Mouse (Mus musculus): ENCODE data around the gene Zfp710. TPM values are rescaled to one million over a fixed set of nuclear protein-coding genes. Genes with fewer than 3 reads are reported as not detected.
A peak's percentile ranks its signal among the peaks of the same experiment; 100 is the strongest.

Zfp710 gene
- polyA plus RNA-seq, 1 experiment from 2014 or later, result 17.0 TPM

GRCm38 (mm10) chr7:80004776-80005554 is 19.6 kb upstream of the Zfp710 start:
- Histone ChIP-seq H3K4me2 (ENCODE audit: low read length) (no peak overlapping the region), H3K9me3 (ENCODE audit: control insufficient read depth, low read length) (no peaks in the 10 kb centered on the region), H3K36me3 (ENCODE audit: control insufficient read depth, insufficient read depth, low read length) (no peaks in the 10 kb centered on the region), H3K27me3 (ENCODE audit: control insufficient read depth, insufficient read depth, low read length) (no peaks in the 10 kb centered on the region), H3K27ac (replicated peaks; ENCODE audit: low read depth, low read length) (no peak overlapping the region), H3K4me1 (ENCODE audit: control insufficient read depth, insufficient read depth, low read length) (no peaks in the 10 kb centered on the region), H3K9ac (replicated peaks; ENCODE audit: low read length) (no peak overlapping the region), H3K4me3 (replicated peaks; ENCODE audit: low read depth, low read length) (no peak overlapping the region)
- 59% methylated on average over 19 of the region's 20 CpGs for WGBS
- ATAC-seq (ENCODE audit: low FRiP score, low TSS enrichment) (no peak), DNase-seq (no peak)

GRCm38 (mm10) chr7:80010680-80011079 is 13.9 kb upstream of the Zfp710 start:
- no peaks in the 10 kb centered on the region for H3K9me3 ChIP-seq (ENCODE audit: control insufficient read depth, low read length)
- DNase-seq (no peak), ATAC-seq (ENCODE audit: low FRiP score, low TSS enrichment) (no peak)
- H3K4me3 ChIP-seq (replicated peaks; ENCODE audit: low read depth, low read length), result no peak overlapping the region
- H3K4me2 ChIP-seq (ENCODE audit: low read length), result no peak overlapping the region
- no peak overlapping the region for H3K27ac ChIP-seq (replicated peaks; ENCODE audit: low read depth, low read length)
- H3K36me3 ChIP-seq (ENCODE audit: control insufficient read depth, insufficient read depth, low read length), result no peaks in the 10 kb centered on the region
- no peaks in the 10 kb centered on the region for H3K27me3 ChIP-seq (ENCODE audit: control insufficient read depth, insufficient read depth, low read length)
- H3K4me1 ChIP-seq (ENCODE audit: control insufficient read depth, insufficient read depth, low read length), result no peaks in the 10 kb centered on the region
- H3K9ac ChIP-seq (replicated peaks; ENCODE audit: low read length), result no peak overlapping the region
- 80% methylated on average over 5 of the region's 5 CpGs for WGBS

- no peaks in the 10 kb centered on the region for H3K36me3 ChIP-seq (ENCODE audit: control insufficient read depth, insufficient read depth, low read length)
These were observed 13.1 kb upstream of the Zfp710 start for GRCm38 (mm10) chr7:80011470-80011869.

GRCm38 (mm10) chr7:80013884-80014550 is 10.6 kb upstream of the Zfp710 start:
- Histone ChIP-seq H3K4me2 (ENCODE audit: low read length) (no peak overlapping the region), H3K36me3 (ENCODE audit: control insufficient read depth, insufficient read depth, low read length) (no peaks in the 10 kb centered on the region), H3K4me3 (replicated peaks; ENCODE audit: low read depth, low read length) (no peak overlapping the region), H3K27me3 (ENCODE audit: control insufficient read depth, insufficient read depth, low read length) (no peaks in the 10 kb centered on the region), H3K27ac (replicated peaks; ENCODE audit: low read depth, low read length) (no peak overlapping the region), H3K9ac (replicated peaks; ENCODE audit: low read length) (no peak overlapping the region), H3K4me1 (ENCODE audit: control insufficient read depth, insufficient read depth, low read length) (no peaks in the 10 kb centered on the region), H3K9me3 (ENCODE audit: control insufficient read depth, low read length) (no peaks in the 10 kb centered on the region)
- no peak for ATAC-seq (ENCODE audit: low FRiP score, low TSS enrichment)
- no peak for DNase-seq
- WGBS, result 83% methylated on average over 7 of the region's 7 CpGs

More at GRCm38 (mm10) chr7:80011470-80011869, 13.1 kb upstream of the Zfp710 start:
- H3K9ac ChIP-seq (replicated peaks; ENCODE audit: low read length), result no peak overlapping the region
- no peak overlapping the region for H3K27ac ChIP-seq (replicated peaks; ENCODE audit: low read depth, low read length)
- DNase-seq, result peak; percentile 35
- WGBS, result 53% methylated on average over 2 of the region's 2 CpGs
- H3K4me2 ChIP-seq (ENCODE audit: low read length), result no peak overlapping the region
- no peak for ATAC-seq (ENCODE audit: low FRiP score, low TSS enrichment)
- H3K4me3 ChIP-seq (replicated peaks; ENCODE audit: low read depth, low read length), result no peak overlapping the region
- H3K27me3 ChIP-seq (ENCODE audit: control insufficient read depth, insufficient read depth, low read length), result no peaks in the 10 kb centered on the region
- H3K9me3 ChIP-seq (ENCODE audit: control insufficient read depth, low read length), result no peaks in the 10 kb centered on the region
- H3K4me1 ChIP-seq (ENCODE audit: control insufficient read depth, insufficient read depth, low read length), result no peaks in the 10 kb centered on the region

GRCm38 (mm10) chr7:80014826-80015755 is 9.5 kb upstream of the Zfp710 start:
- Histone ChIP-seq H3K36me3 (ENCODE audit: control insufficient read depth, insufficient read depth, low read length) (no peaks in the 10 kb centered on the region), H3K4me3 (replicated peaks; ENCODE audit: low read depth, low read length) (no peak overlapping the region), H3K9ac (replicated peaks; ENCODE audit: low read length) (no peak overlapping the region), H3K4me1 (ENCODE audit: control insufficient read depth, insufficient read depth, low read length) (no peaks in the 10 kb centered on the region), H3K27me3 (ENCODE audit: control insufficient read depth, insufficient read depth, low read length) (no peaks in the 10 kb centered on the region), H3K4me2 (ENCODE audit: low read length) (no peak overlapping the region), H3K9me3 (ENCODE audit: control insufficient read depth, low read length) (no peaks in the 10 kb centered on the region), H3K27ac (replicated peaks; ENCODE audit: low read depth, low read length) (no peak overlapping the region)
- ATAC-seq (ENCODE audit: low FRiP score, low TSS enrichment) (no peak), DNase-seq (no peak)
- 72% methylated on average over 21 of the region's 21 CpGs for WGBS

GRCm38 (mm10) chr7:80018506-80019452 is 5.8 kb upstream of the Zfp710 start:
- H3K4me1 ChIP-seq (ENCODE audit: control insufficient read depth, insufficient read depth, low read length), result no peaks in the 10 kb centered on the region
- no peaks in the 10 kb centered on the region for H3K9me3 ChIP-seq (ENCODE audit: control insufficient read depth, low read length)
- no peaks in the 10 kb centered on the region for H3K27me3 ChIP-seq (ENCODE audit: control insufficient read depth, insufficient read depth, low read length)
- H3K36me3 ChIP-seq (ENCODE audit: control insufficient read depth, insufficient read depth, low read length), result no peaks in the 10 kb centered on the region
- ATAC-seq (ENCODE audit: low FRiP score, low TSS enrichment) (no peak), DNase-seq (no peak)
- no peak overlapping the region for H3K27ac ChIP-seq (replicated peaks; ENCODE audit: low read depth, low read length)
- WGBS, result 94% methylated on average over 15 of the region's 17 CpGs
- no peak overlapping the region for H3K9ac ChIP-seq (replicated peaks; ENCODE audit: low read length)
- no peak overlapping the region for H3K4me2 ChIP-seq (ENCODE audit: low read length)
- no peak overlapping the region for H3K4me3 ChIP-seq (replicated peaks; ENCODE audit: low read depth, low read length)

- peak overlapping the region; percentile 95 for H3K27ac ChIP-seq (replicated peaks; ENCODE audit: low read depth, low read length)
- no peaks in the 10 kb centered on the region for H3K27me3 ChIP-seq (ENCODE audit: control insufficient read depth, insufficient read depth, low read length)
- H3K4me2 ChIP-seq (ENCODE audit: low read length), result peak overlapping the region; percentile 88
- peaks cover 23% of the 10 kb centered on the region for H3K4me1 ChIP-seq (ENCODE audit: control insufficient read depth, insufficient read depth, low read length)
- no peaks in the 10 kb centered on the region for H3K36me3 ChIP-seq (ENCODE audit: control insufficient read depth, insufficient read depth, low read length)
- 66% methylated on average over 5 of the region's 5 CpGs for WGBS
- ATAC-seq (ENCODE audit: low FRiP score, low TSS enrichment) (no peak), DNase-seq (peak; percentile 53)
- no peaks in the 10 kb centered on the region for H3K9me3 ChIP-seq (ENCODE audit: control insufficient read depth, low read length)
- H3K4me3 ChIP-seq (replicated peaks; ENCODE audit: low read depth, low read length), result peak overlapping the region; percentile 1; the same call in 1 of the 2 replicates
- no peak overlapping the region for H3K9ac ChIP-seq (replicated peaks; ENCODE audit: low read length)
These were observed 786 bp upstream of the Zfp710 start for GRCm38 (mm10) chr7:80023621-80024435.
